Mouse (Mus musculus) bone marrow macrophage, adult 2 months (primary cell): ENCODE measurements at regions not wholly inside any gene's neighbourhood (a gene's known extent, or its start where the extent isn't known, plus 50 kb on each side); places are given as distances from the start of the nearest gene placed in this dataset.

Source experiments
- CTCF ChIP-seq: IDR thresholded peaks from 2 replicates; pipeline ENCODE4 v1.5.1; 2012; ENCODE audit warnings: low read depth, mild to moderate bottlenecking, low read length, moderate library complexity
- POLR2A ChIP-seq: IDR thresholded peaks from 2 replicates; pipeline ENCODE4 v1.6.1; 2012; ENCODE audit warnings: mild to moderate bottlenecking, low read depth, low read length, borderline replicate concordance

DNA sequence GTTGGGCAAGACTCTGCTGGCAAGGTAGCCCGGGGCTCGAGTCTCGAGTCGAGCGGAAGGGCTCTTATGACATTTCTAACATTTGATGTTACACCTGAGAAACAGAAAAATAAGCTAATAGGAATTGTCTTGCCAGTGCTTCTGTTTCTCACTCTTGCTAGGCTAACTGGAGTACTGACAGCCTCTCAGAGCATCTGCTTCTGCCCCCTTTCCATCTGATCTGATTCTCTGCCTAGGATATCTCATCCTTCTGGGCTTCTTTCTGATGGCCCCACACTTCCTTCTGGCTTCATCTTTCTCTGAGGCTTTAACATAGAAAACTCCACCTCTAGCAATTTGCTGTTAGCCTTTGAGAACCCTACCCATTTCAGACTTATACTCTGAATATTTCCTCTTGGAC is 95.0 kb upstream of the Arhgef9 start:
- TF ChIP-seq POLR2A = no peak
- TF ChIP-seq CTCF = no peak
